Mouse (Mus musculus): ENCODE measurements around the gene Gm21719. TPM values are rescaled to one million over a fixed set of nuclear protein-coding genes. Genes with fewer than 3 reads are reported as not detected.
"Not testable (repeated sequence)": the region's sequence is repeated elsewhere in the genome, so short reads cannot be mapped to it uniquely, and the experiment has no call there.

Gm21719 gene
- total RNA-seq (2021) = not detected
- long read RNA-seq, experiment 1 = 0 reads
- long read RNA-seq, experiment 2 = 0 reads

GRCm38 (mm10) chrY:6682772-6683171 is at the start of gene Gm21719:
Gene Gm21719 (minus strand): TSS chrY:6682872.
- not testable (repeated sequence) for DNase-seq (ENCODE audit: low spot score)

Other genes with a start within 250 kb of the Gm21719 start
- gene Gm28919, start 99.3 kb downstream of the Gm21719 start, total RNA-seq (2021) = not detected
- gene Gm20830, start 235.4 kb upstream of the Gm21719 start, total RNA-seq (2021) = not detected

Measured in gastrocnemius, adult 18-20 months (tissue).